Mouse (Mus musculus) testis, postnatal 14 days (tissue): Measurements from ENCODE around the gene Cebpg.

ENCODE experiments used
- DNase-seq: peaks from one replicate; pipeline ENCODE4 v3.0.0; 2021; ENCODE audit warnings: low spot score

Gene Cebpg

GRCm38 (mm10) chr7:35054286-35054685 is 2.1 kb downstream of the Cebpg start:
- no peak for DNase-seq

GRCm38 (mm10) chr7:35053161-35053560 is 3.2 kb downstream of the Cebpg start:
- DNase-seq, result no peak

GRCm38 (mm10) chr7:35050540-35050939 is 5.8 kb downstream of the Cebpg start:
- no peak for DNase-seq

GRCm38 (mm10) chr7:35046091-35046490 is 10.3 kb downstream of the Cebpg start:
- no peak for DNase-seq

GRCm38 (mm10) chr7:35044719-35045118 is 11.7 kb downstream of the Cebpg start:
- no peak for DNase-seq

GRCm38 (mm10) chr7:35043266-35043817 is 13.0 kb downstream of the Cebpg start:
- no peak for DNase-seq

- no peak for DNase-seq
These were observed 13.6 kb downstream of the Cebpg start for GRCm38 (mm10) chr7:35042759-35043217.

GRCm38 (mm10) chr7:35042209-35042554 is 14.2 kb downstream of the Cebpg start:
- DNase-seq, result no peak

- no peak for DNase-seq
These were observed 14.8 kb downstream of the Cebpg start for GRCm38 (mm10) chr7:35041286-35042208.

- no peak for DNase-seq
These were observed 16.0 kb downstream of the Cebpg start for GRCm38 (mm10) chr7:35040176-35040972.

- DNase-seq, result no peak
These were observed 19.0 kb downstream of the Cebpg start for GRCm38 (mm10) chr7:35037408-35037807.

- peak; percentile 57 for DNase-seq
These were observed 20.1 kb downstream of the Cebpg start for GRCm38 (mm10) chr7:35036266-35036731.

GRCm38 (mm10) chr7:35035565-35035964 is 20.8 kb downstream of the Cebpg start:
- no peak for DNase-seq

GRCm38 (mm10) chr7:35035141-35035553 is 21.2 kb downstream of the Cebpg start:
- no peak for DNase-seq

- no peak for DNase-seq
These were observed 25.8 kb downstream of the Cebpg start for GRCm38 (mm10) chr7:35030567-35030966.

GRCm38 (mm10) chr7:35029648-35030047 is 26.7 kb downstream of the Cebpg start:
- no peak for DNase-seq

GRCm38 (mm10) chr7:35029228-35029627 is 27.1 kb downstream of the Cebpg start:
- DNase-seq, result no peak

GRCm38 (mm10) chr7:35028559-35028958 is 27.8 kb downstream of the Cebpg start:
- no peak for DNase-seq

- DNase-seq, result no peak
These were observed 28.5 kb downstream of the Cebpg start for GRCm38 (mm10) chr7:35027801-35028420.

GRCm38 (mm10) chr7:35026838-35027291 is 29.5 kb downstream of the Cebpg start:
- no peak for DNase-seq

- DNase-seq, result no peak
These were observed 30.1 kb downstream of the Cebpg start for GRCm38 (mm10) chr7:35026276-35026630.
